In genomic region chr10:94107168-94107567, GRCm38 (mm10) we compare ENCODE assay signal across 9 mouse cellular contexts. TPM values are rescaled to one million over a fixed set of nuclear protein-coding genes. Genes with fewer than 3 reads are reported as not detected.
DNase-seq lines count a peak whose midpoint lies in the region; ATAC-seq and TF ChIP-seq lines count a peak whose summit lies in the region.
"Had no signal": no experiment of that assay in that cellular context is flagged by ENCODE, and none has a peak within 500 bp of the region (broad histone marks: within the 10 kb centered on the region; RNA-seq: fewer than 3 reads in every experiment).

No protein-coding gene starts in this region.

- no peaks in the 10 kb centered on the region for H3K27me3 ChIP-seq in kidney, adult 2 months (replicated peaks; ENCODE audit: control insufficient read depth, insufficient read depth, low read length)
- no peaks in the 10 kb centered on the region for H3K27me3 ChIP-seq in lung, embryonic 16.5 days (ENCODE audit: control insufficient read depth, insufficient read depth, low read depth, low read length)

- no peak for TF ChIP-seq POLR2A in kidney, adult 2 months (IDR thresholded peaks at IDR 0.05; ENCODE audit: low read depth, low read length)

- DNase-seq in adrenal gland, postnatal 10 days, result peak; percentile 13
- no peak for DNase-seq in adrenal gland, adult 8-10 months
- DNase-seq in kidney, adult 2 months, result peak; percentile 82
- no peak for DNase-seq in urinary bladder, postnatal 25 days (ENCODE audit: low spot score)
- DNase-seq in urinary bladder, postnatal 10 days (ENCODE audit: low spot score), result no peak
- no peak for DNase-seq in urinary bladder, postnatal 14 days (ENCODE audit: low spot score)
- DNase-seq: cerebellum, postnatal 10 days had no signal

- H3K9ac ChIP-seq in lung, embryonic 16.5 days (ENCODE audit: low read length), result no peak overlapping the region

- H3K4me1 ChIP-seq in kidney, adult 2 months (ENCODE audit: control insufficient read depth, insufficient read depth, low read length), result no peaks in the 10 kb centered on the region; the same call in 1 of the 2 replicates
- 0 out of 2 replicates have a peak, but pooled peaks cover 3% of the 10 kb centered on the region for H3K4me1 ChIP-seq in lung, embryonic 16.5 days (replicated peaks; ENCODE audit: control insufficient read depth, insufficient read depth, low read length)

- H3K4me3 ChIP-seq in kidney, adult 2 months (ENCODE audit: insufficient read depth, low read depth, low read length), result no peak overlapping the region
- H3K4me3 ChIP-seq in lung, embryonic 16.5 days (ENCODE audit: low read length), result no peak overlapping the region

- H3K36me3 ChIP-seq in kidney, adult 2 months (ENCODE audit: control insufficient read depth, insufficient read depth, low read length), result no peaks in the 10 kb centered on the region
- no peaks in the 10 kb centered on the region for H3K36me3 ChIP-seq in lung, embryonic 16.5 days (ENCODE audit: control insufficient read depth, insufficient read depth, low read length)

- H3K4me2 ChIP-seq in lung, embryonic 16.5 days (ENCODE audit: low read depth, low read length), result no peak overlapping the region

- no peaks in the 10 kb centered on the region for H3K9me3 ChIP-seq in lung, embryonic 16.5 days (ENCODE audit: control insufficient read depth, low read length)

- WGBS in kidney, adult 2 months, result 15% methylated on average over 4 of the region's 4 CpGs
- WGBS in lung, embryonic 16.5 days, result 20% methylated on average over 4 of the region's 4 CpGs

- peak overlapping the region; percentile 77; the same call in 1 of the 2 replicates for H3K27ac ChIP-seq in kidney, adult 2 months (ENCODE audit: insufficient read depth, low read depth, low read length)
- H3K27ac ChIP-seq in lung, embryonic 16.5 days (ENCODE audit: low read length), result peak overlapping the region; percentile 7

- peak; percentile 87 for ATAC-seq in common myeloid progenitor, adult 5-6 weeks (replicated peaks; ENCODE audit: low read depth, poor library complexity, severe bottlenecking)
- ATAC-seq in lung, embryonic 16.5 days (ENCODE audit: low read depth), result peak; percentile 90

- TF ChIP-seq CTCF in kidney, adult 2 months (conservative IDR thresholded peaks at IDR 0.05; ENCODE audit: insufficient read depth, insufficient read length, low read depth, low read length), result no peak

RNA-seq across cellular contexts. Expression of gene Nr2c1, which starts 40.7 kb away (rescaled TPM):
- 10 to 100 TPM; 13.1 to 16.4 TPM for total RNA-seq in adrenal gland, postnatal 10 days (2021)
- total RNA-seq in adrenal gland, adult 8-10 months (2022), result 10 to 100 TPM; 12.7 to 17.0 (median 14.6) TPM
- total RNA-seq in common myeloid progenitor, adult 5-6 weeks (2017), result 8.7 and 11.1 TPM in 2 replicates
- 4.0 and 4.1 TPM in 2 replicates for polyA plus RNA-seq in kidney, adult 2 months (2012; rRNA removed)
- 9.3 and 9.8 TPM in 2 replicates for polyA plus RNA-seq in lung, embryonic 16.5 days (2015; fragmentation: Nextera tagmentation; extraction: Ambion mirVana)

Comparison
In these comparisons a context has a peak if more than half of its experiments do, and no peak if none do; other contexts are left out.
1. DNase-seq: peak in adrenal gland, postnatal 10 days (single experiment) and kidney, adult 2 months (single experiment); none in adrenal gland, adult 8-10 months (single experiment), urinary bladder, postnatal 25 days (single experiment), urinary bladder, postnatal 10 days (single experiment) and urinary bladder, postnatal 14 days (single experiment).